Mouse (Mus musculus) MEL (cell line): ENCODE measurements at regions not wholly inside any gene's neighbourhood (a gene's known extent, or its start where the extent isn't known, plus 50 kb on each side); places are given as distances from the start of the nearest gene placed in this dataset.

Experiments
- DNase-seq: peaks from one replicate; pipeline ENCODE4 v3.0.0; 2011; ENCODE audit warnings: low read depth, low spot score
- H3K27ac ChIP-seq: 2 replicates; pipeline ENCODE4 v1.5.1; 2012; ENCODE audit warnings: low read depth, mild to moderate bottlenecking, control low read depth, low read length, moderate library complexity; ENCODE audit not compliant: control insufficient read depth
- H3K27me3 ChIP-seq, 2 experiments: fragments of 150-350 bp in 1 of 2; sonication (generic) in 1 of 2; 2 replicates each; pipeline ENCODE4 v1.6.1; 2012; ENCODE audit warnings: low read length in 2 of 2, mild to moderate bottlenecking in 2 of 2, improper control_type of control experiment in 1 of 2, moderate library complexity in 1 of 2; ENCODE audit not compliant: insufficient read depth in 2 of 2, control insufficient read depth in 1 of 2
- H3K36me3 ChIP-seq, 2 experiments: 2 replicates each; pipeline ENCODE4 v1.6.1; 2012 to 2014; ENCODE audit warnings: low read length in 2 of 2, improper control_type of control experiment in 1 of 2, inconsistent platforms in 1 of 2, mild to moderate bottlenecking in 1 of 2; ENCODE audit not compliant: insufficient read depth in 2 of 2, control insufficient read depth in 1 of 2
- H3K4me1 ChIP-seq, 2 experiments: fragments of 150-350 bp in 1 of 2; sonication (generic) in 1 of 2; 2 replicates each; pipeline ENCODE4 v1.6.1; 2012; ENCODE audit warnings: low read length in 2 of 2, improper control_type of control experiment in 1 of 2, mild to moderate bottlenecking in 1 of 2; ENCODE audit not compliant: insufficient read depth in 2 of 2, control insufficient read depth in 1 of 2
- H3K4me3 ChIP-seq, 2 experiments: fragments of 150-350 bp in 1 of 2; sonication (generic) in 1 of 2; 2 replicates each; pipeline ENCODE4 v1.5.1; 2012; ENCODE audit warnings: low read depth in 2 of 2, low read length in 2 of 2, mild to moderate bottlenecking in 2 of 2, moderate library complexity in 2 of 2, control low read depth in 1 of 2, improper control_type of control experiment in 1 of 2; ENCODE audit not compliant: control insufficient read depth in 1 of 2, insufficient read depth in 1 of 2
- H3K79me2 ChIP-seq: 2 replicates; pipeline ENCODE4 v1.6.1; 2012; ENCODE audit warnings: mild to moderate bottlenecking, low read length, moderate library complexity; ENCODE audit not compliant: control insufficient read depth, poor library complexity, insufficient read depth
- H3K9ac ChIP-seq: 2 replicates; pipeline ENCODE4 v1.6.1; 2012; ENCODE audit warnings: low read depth, mild to moderate bottlenecking, control low read depth, low read length, moderate library complexity; ENCODE audit not compliant: control insufficient read depth, poor library complexity, severe bottlenecking
- H3K9me3 ChIP-seq: fragments of 150-350 bp; sonication (generic); replicated peaks from 2 replicates; pipeline ENCODE4 v1.6.1; 2012; ENCODE audit warnings: mild to moderate bottlenecking, low read length, improper control_type of control experiment, moderate library complexity; ENCODE audit not compliant: insufficient read depth
- CHD2 ChIP-seq: IDR thresholded peaks from 2 replicates; pipeline ENCODE4 v1.6.1; 2011; ENCODE audit warnings: low read length, improper control_type of control experiment
- CTCF ChIP-seq, 3 experiments: IDR thresholded peaks in 2 of 3; conservative IDR thresholded peaks in 1 of 3; 2 replicates each; pipeline ENCODE4 v1.5.1; 2011 to 2012; ENCODE audit warnings: low read length in 3 of 3, low read depth in 2 of 3, mild to moderate bottlenecking in 2 of 3, improper control_type of control experiment in 1 of 3, inconsistent platforms in 1 of 3, mixed read lengths in 1 of 3, moderate library complexity in 1 of 3; ENCODE audit not compliant: control insufficient read depth in 1 of 3, insufficient read depth in 1 of 3, poor library complexity in 1 of 3, severe bottlenecking in 1 of 3
- E2F4 ChIP-seq: IDR thresholded peaks from 2 replicates; pipeline ENCODE4 v1.6.1; 2011; ENCODE audit warnings: low read depth, low read length, improper control_type of control experiment, borderline replicate concordance
- EP300 ChIP-seq, 2 experiments: IDR thresholded peaks; 2 replicates each; pipeline ENCODE4 v1.6.1; 2011; ENCODE audit warnings: improper control_type of control experiment in 2 of 2, low read length in 2 of 2, low read depth in 1 of 2, mild to moderate bottlenecking in 1 of 2
- GABPA ChIP-seq: IDR thresholded peaks from 2 replicates; pipeline ENCODE4 v1.6.1; 2012; ENCODE audit warnings: low read depth, mild to moderate bottlenecking, inconsistent platforms, low read length, improper control_type of control experiment, moderate library complexity
- KAT2A ChIP-seq: conservative IDR thresholded peaks from 2 replicates; pipeline ENCODE4 v1.6.1; 2012; ENCODE audit warnings: low read depth, low read length, improper control_type of control experiment, inconsistent platforms
- MAX ChIP-seq: IDR thresholded peaks from 2 replicates; pipeline ENCODE4 v1.6.1; 2011; ENCODE audit warnings: low read length, improper control_type of control experiment
- MYC ChIP-seq: IDR thresholded peaks from 2 replicates; pipeline ENCODE4 v1.6.1; 2011; ENCODE audit warnings: low read depth, mild to moderate bottlenecking, low read length, improper control_type of control experiment, moderate library complexity
- POLR2AphosphoS5 ChIP-seq: IDR thresholded peaks from 2 replicates; pipeline ENCODE4 v1.6.1; 2012; ENCODE audit warnings: low read depth, borderline replicate concordance, mild to moderate bottlenecking, inconsistent platforms, low read length, moderate library complexity, mixed read lengths
- RCOR1 ChIP-seq: IDR thresholded peaks from 2 replicates; pipeline ENCODE4 v1.6.1; 2012; ENCODE audit warnings: low read depth, mild to moderate bottlenecking, inconsistent platforms, low read length, improper control_type of control experiment
- SMC3 ChIP-seq: IDR thresholded peaks from 2 replicates; pipeline ENCODE4 v1.6.1; 2011; ENCODE audit warnings: low read depth, low read length, improper control_type of control experiment
- UBTF ChIP-seq: IDR thresholded peaks from 2 replicates; pipeline ENCODE4 v1.6.1; 2012; ENCODE audit warnings: low read depth, mild to moderate bottlenecking, inconsistent platforms, low read length, improper control_type of control experiment, moderate library complexity, borderline replicate concordance; ENCODE audit not compliant: insufficient read depth
- ZC3H11A ChIP-seq: IDR thresholded peaks from 2 replicates; pipeline ENCODE4 v1.6.1; 2012; ENCODE audit warnings: low read depth, mild to moderate bottlenecking, inconsistent platforms, low read length, improper control_type of control experiment
- ZNF384 ChIP-seq: IDR thresholded peaks from 2 replicates; pipeline ENCODE4 v1.6.1; 2012; ENCODE audit warnings: low read depth, mild to moderate bottlenecking, inconsistent platforms, low read length, improper control_type of control experiment

DNA sequence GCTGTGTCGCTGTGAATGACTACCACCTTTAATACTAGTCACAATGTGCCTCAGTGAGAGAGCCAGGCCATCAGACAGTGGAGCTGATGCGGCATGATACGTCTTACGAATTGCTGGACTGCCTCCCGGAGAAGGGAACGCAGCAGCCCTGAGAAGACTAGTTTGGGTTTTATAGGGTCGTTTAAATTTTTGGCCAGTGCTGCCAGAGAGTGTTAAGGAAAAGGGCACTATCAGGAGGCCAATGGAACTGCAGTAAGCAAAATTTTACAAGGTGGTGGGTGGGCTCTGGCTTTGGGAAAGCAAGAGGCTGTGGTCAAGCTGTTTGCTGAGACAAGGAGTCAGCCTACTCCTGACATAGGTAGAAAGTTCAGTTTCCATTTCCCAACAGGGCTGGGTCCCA lies 84.7 kb upstream of the Chd2 start:
- Histone ChIP-seq H3K4me1 (peaks cover 5 to 15% of the 10 kb centered on the region in 2 experiments), H3K9me3 (no peaks in the 10 kb centered on the region), H3K27me3 (no peaks in the 10 kb centered on the region), H3K79me2 (no peaks in the 10 kb centered on the region), H3K27ac (no peak overlapping the region), H3K4me3 (no peak overlapping the region; a peak in 1 of 4 replicates), H3K36me3 (peaks cover 0 to 8% of the 10 kb centered on the region in 2 experiments; a peak in 2 of 4 replicates), H3K9ac (peak overlapping the region; percentile 39; the same call in 1 of the 2 replicates)
- DNase-seq = no peak
- TF ChIP-seq MAX (no peak), POLR2AphosphoS5 (no peak), CHD2 (no peak), CTCF (IDR thresholded peaks at IDR 0.05 in 2 of 3, conservative IDR thresholded peaks at IDR 0.05 in 1 of 3; ENCODE audit: control insufficient read depth in 1 of 3, insufficient read depth in 1 of 3, low read depth in 2 of 3, low read length in 3 of 3, poor library complexity in 1 of 3, severe bottlenecking in 1 of 3) (no peak), SMC3 (no peak), RCOR1 (no peak), GABPA (no peak)

DNA sequence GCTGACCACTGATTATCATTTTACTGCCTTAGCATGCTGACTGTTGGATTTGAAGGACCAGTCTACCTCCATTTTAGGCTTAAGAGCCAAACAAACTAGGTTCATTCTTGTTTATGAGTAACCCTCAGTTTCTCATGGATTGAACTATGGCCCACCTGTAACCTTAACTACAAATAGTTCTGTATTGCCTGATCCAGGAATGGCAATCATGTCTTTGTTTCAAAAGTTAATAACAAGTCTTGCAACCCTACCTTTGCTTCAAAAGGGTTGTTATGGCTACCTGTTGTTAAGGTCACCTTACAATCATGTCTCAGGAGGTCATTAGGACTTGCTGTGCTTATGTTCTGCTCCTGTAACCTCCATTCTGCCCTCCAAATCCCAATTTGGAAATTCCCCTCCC lies 84.0 kb upstream of the Chd2 start:
- DNase-seq = no peak
- Histone ChIP-seq H3K4me3 (no peak overlapping the region), H3K9me3 (no peaks in the 10 kb centered on the region), H3K36me3 (peaks cover 0 to 8% of the 10 kb centered on the region in 2 experiments; a peak in 2 of 4 replicates), H3K4me1 (peaks cover 5 to 15% of the 10 kb centered on the region in 2 experiments), H3K79me2 (no peaks in the 10 kb centered on the region), H3K9ac (no peak overlapping the region), H3K27me3 (no peaks in the 10 kb centered on the region), H3K27ac (no peak overlapping the region)
- TF ChIP-seq UBTF (no peak), KAT2A (no peak), ZC3H11A (no peak), MYC (no peak), E2F4 (no peak)

DNA sequence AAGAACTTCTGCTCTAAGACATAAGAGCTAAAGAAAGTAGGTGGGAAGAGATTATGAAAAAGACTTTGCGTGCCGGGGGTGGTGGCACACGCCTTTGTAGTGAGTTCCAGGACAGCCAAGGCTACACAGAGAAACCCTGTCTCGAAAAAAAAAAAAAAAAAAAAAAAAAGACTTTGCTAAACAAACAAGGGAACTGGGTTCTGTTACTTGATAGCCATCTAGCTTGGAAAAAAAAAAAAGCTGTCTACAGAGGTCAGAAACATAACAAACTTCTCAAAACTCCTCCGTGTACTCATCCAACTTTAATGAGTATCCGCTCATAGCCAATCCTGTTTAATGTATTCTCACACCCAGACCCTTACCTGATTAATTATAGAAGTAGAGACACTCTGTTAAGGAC lies 83.4 kb upstream of the Chd2 start:
- DNase-seq = no peak
- no peaks in the 10 kb centered on the region for H3K79me2 ChIP-seq
- no peak overlapping the region for H3K27ac ChIP-seq
- H3K9me3 ChIP-seq = no peaks in the 10 kb centered on the region
- TF ChIP-seq ZNF384 (peak; percentile 94), EP300 (IDR thresholded peaks at IDR 0.05; ENCODE audit: low read depth in 1 of 2, low read length in 2 of 2) (no peak)
- H3K27me3 ChIP-seq = no peaks in the 10 kb centered on the region
- H3K4me3 ChIP-seq = no peak overlapping the region
- H3K4me1 ChIP-seq = peaks cover 5 to 18% of the 10 kb centered on the region in 2 experiments
- no peak overlapping the region for H3K9ac ChIP-seq
- H3K36me3 ChIP-seq = peaks cover 0 to 8% of the 10 kb centered on the region in 2 experiments; a peak in 2 of 4 replicates
